Mouse (Mus musculus): ENCODE data around the gene Siae.

Siae gene

DNA sequence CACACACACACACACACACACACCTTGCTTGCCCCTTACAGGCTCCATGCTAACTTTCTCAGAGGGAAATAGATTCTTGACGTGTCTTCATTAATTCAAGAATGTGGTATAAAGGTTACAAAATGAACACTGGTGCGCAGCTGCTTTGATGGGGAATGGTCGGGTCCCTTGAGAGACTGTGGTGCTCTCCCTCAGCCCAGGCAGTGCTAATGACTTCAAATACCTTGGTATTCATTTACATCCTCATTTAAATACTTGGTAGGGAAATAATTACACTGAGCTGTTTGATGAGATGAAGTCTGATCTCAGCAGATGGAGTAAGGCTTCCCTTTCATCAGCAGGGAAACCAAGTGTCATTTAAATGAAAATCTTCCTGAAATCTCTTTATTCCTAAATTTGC, 69.6 kb downstream of the Siae start:
- DNase-seq (ENCODE audit: low spot score in 2 of 2) = no peak

DNA sequence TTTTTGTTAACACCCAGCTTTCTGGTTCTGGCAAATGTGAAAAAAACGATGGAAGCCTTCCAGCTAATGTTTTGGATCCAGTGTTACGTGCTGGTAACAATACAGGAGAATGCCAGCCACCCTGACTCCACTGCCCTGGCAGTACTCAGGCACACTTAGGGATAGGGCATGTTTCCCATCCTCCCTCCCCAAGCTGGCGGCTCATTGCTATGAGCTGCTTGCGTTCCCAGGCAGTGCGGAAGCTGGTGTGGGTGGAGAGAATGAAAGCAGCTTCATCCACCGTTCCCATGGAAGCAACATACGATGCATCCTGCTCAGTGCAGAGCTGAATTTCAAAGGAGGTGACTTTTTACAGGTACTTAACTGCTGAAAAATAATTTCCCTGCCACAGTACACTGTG, 70.1 kb downstream of the Siae start:
- DNase-seq (ENCODE audit: low spot score in 2 of 2) = peak; percentile 77 to 89

DNA sequence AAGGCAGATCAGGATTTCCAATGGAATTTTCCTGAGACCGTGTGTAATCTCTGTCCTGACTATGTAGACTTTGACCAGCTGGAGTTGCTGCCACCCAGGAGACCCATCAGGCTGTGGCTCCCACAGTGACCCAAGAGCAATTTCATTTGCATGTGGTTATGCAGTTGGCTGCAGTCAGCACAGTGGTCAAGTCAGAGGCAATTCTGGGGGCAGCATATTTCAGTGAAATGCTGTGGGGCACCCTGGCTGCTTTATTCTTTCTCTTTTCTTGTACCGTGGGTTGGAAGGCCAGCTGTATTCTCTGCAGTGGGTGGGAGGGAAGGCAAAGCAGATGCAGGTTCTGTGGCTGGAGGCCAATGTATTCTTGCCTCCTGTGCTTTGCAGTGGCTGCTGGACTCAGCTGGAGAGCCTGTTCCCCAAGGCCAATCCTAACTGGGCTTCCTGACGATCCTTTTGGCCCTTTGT, 70.6 kb downstream of the Siae start:
- DNase-seq (ENCODE audit: low spot score in 2 of 2) = peak; percentile 38 to 47

DNA sequence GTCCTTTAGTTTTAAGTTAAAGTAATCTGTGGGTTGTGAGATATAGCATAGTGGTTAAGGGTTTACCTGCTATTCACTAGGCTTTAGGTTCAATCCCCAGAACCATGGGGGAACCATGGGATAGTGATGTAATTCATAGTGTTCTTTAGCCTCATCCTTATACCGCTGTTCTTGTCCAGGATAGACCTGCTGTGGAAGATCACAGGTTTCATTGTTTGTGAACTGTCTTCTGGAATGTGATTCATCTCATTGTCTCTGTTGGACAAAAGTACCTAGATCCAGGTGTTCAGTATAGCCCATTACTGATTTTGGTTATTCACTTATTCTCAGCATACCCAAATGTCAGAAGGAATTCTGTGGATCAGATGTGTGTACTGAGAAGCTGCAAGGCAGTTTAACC, 71.8 kb downstream of the Siae start:
- DNase-seq (ENCODE audit: low spot score in 2 of 2) = no peak

DNA sequence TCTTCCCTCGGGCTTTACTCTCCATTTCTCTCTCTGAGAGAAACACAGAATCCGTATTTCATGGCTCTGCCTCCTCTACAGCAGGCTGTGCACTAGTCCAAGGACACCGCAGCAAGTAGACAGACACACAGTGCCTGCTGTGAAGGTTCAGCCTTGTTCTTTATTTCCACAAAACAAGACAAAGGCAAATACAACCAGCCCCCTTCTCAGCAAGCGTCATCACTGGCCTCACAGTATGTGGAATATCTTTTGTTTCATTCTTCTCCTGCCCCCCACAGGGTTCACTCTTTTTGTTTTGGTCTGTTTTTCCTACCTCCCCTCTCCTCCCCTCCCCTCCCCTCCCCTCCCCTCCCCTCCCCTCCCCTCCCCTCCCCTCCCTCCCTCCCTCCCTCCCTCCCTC, 73.1 kb downstream of the Siae start:
- DNase-seq (ENCODE audit: low spot score in 2 of 2) = no peak

DNA sequence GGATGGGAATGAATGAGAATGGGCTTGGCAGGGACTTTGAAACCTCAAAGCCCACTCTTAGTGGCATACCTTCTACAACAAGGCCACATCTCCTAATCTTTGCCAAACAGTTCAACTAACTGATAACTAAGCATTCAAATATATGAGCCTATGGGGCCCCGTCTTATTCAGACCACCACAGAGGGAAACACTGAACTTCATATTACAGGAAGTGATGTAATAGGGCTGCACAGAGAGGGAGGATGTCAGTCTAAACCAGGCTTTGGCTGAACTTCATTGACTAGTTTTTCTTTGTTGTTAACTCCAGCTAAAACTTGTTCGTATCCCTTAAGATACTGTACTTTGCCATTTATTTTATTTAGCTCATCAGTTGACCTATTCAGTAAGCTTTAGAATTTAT, 74.4 kb downstream of the Siae start:
- DNase-seq (ENCODE audit: low spot score in 2 of 2) = no peak

DNA sequence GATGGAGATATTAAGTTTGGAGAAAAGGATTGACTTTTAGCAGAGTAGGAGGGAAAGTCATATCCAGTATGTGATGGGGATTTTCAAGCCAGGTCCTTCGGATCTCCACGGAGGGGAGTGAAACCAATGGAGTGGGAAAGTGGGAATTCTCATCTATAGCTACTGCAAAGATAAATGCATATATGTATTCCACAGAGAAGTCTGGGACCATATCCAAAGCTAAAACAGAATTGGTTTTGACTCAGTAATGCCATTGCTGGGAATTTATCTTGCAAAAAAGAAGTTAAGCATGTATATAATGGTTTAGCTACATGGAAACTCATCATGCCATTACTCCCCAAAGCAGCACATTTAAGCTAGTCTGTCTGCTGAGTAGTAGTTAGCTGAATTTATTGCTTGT, 76.8 kb downstream of the Siae start:
- DNase-seq (ENCODE audit: low spot score in 2 of 2) = no peak

DNA sequence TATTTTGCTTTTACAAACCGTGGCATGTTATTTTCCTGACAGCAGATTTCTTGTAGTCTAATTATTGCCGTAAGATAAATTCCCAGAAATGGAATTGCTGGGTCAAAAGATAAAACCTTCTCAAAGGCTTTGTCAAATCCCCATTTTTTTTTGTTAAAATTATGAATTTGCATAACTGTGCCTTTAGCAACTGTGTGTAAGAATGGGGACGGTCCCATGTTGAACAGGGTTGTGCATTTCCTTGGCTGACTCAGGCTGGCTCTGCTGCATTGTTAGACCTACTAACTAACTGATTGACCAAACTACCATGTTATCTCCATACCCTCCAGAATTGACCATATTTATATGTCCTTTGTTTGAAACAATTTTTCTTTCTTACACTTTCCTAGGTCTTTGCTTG, 78.8 kb downstream of the Siae start:
- no peak for DNase-seq (ENCODE audit: low spot score in 2 of 2)

DNA sequence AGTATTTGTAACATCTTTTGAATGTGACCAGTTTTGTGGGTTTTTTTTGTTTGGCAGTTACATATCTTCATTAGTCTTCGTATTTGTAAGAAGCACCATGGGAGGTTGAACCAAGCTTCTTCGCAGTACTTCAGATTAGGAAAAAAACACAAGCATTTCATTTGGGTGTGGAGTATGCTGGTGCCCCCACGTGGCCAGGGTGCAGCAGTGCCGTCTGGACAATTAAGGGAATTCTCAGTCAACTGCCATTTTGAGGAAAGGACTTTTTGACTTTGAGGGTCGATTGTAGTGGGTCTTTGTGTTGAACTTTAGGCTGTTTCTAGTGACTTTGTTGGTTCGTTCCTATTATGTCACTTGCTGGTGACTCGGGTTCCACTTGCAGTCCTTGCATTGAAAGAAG, 80.8 kb downstream of the Siae start:
- peak; percentile 45 to 68 for DNase-seq (ENCODE audit: low spot score in 2 of 2)

DNA sequence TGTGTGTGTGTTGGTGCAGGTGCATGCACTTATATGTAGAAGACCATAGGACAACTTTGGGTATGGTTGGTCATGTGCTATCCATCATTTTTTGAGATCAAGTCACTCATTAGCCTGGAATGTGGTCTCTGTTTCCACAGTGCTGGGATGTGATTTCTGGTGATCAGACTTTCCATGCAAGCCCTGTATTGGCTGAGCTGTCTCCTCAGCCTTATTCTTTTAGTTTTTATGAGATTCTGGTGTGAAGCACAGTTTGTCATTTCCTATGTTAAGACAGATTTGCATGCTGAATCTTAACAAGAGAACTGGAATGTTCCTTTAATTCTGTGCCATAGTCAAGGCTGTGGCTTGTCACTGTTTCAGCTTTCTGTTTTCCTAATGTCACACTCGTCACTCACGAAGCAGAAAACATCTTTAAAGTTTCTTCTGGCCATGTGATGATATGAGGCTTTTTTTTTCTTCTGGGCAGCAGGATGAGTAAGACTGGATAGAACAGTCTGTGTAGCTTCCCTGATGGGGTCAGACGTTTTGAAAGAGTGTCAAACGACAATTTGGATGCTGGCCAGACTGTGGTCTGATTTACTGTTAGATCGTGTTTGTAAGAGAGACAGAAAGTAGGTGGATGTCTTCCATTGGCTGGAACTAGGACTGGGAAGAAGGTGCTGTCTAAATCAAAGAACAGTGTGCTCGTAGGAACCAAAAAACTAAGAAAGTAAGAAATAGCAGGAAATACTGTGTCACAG, 81.5 kb downstream of the Siae start:
- DNase-seq (ENCODE audit: low spot score in 2 of 2) = no peak

DNA sequence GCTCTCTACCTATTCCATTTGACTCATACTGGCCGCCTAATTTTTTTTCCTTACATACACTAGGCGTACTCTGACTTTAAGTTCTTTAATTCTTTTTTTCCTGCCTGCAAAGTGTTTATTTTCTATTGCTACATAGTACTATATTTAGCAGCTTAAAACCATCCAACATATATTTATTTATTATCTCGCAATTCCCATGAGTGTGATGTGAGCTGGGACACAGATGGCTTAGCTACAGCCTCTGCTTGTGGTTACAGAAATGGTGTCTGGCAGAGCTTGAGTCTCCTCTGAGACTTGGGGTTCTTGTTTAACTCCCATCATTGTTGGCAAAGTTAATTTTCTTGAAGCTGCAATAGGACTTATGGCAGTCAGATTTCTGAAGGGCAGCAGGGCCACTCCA, 83.2 kb downstream of the Siae start:
- no peak for DNase-seq (ENCODE audit: low spot score in 2 of 2)

DNA sequence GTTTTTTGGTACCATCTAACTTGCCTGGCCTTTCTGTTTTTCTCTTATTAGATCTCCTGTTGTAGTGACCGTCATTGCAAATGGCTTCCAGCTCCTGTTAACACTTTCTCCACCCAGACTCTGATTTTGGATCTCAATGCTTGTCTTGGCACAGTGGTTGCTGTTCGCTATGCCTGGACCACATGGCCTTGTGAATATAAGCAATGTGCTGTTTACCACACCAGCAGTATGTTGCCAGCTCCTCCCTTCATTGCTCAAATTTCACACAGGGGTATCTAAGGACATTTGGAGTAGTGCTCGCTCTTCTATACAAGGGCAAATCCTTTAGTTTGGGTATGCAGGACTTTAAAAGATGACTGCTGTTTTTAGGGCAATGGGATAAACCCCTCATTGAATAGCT, 90.7 kb downstream of the Siae start:
- no peak for DNase-seq (ENCODE audit: low spot score in 2 of 2)

DNA sequence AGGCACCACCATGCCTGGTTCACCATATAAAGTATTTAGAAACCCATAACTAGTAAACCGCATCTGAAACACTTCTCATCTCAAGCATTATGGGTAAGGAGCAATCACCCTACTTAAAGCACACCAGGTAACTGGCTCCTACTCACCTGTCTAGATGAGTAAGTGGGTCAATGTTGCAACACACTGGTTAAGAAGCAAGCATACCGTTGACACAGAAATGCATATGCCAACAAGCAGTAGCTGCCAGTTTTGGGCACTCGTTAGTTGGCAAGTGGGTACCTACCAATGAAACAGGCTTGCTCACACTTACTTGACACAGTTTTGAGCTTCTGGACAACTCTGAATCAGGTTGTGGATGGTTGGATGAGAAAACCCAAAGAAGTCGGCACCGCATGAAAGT, 95.1 kb downstream of the Siae start:
- no peak for DNase-seq (ENCODE audit: low spot score in 2 of 2)

DNA sequence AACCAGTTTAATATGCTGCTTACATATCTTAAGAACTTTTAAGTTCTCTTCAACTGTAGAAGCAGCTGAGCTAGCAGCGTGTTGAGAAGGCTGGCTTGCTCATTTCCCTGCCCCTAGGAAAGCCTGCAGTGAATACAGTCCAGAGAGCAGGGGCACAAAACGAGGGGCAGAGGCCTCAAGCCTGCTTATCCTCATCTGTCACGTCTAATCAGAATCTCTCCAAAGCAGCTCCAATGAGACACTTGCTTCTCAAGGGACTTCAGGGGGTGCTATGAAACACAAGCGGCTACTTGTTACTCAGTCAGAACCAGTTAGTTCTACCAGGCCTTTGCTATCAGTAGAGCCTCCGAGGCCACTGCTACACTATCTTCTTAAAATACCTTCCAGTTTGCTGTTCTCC, 98.3 kb downstream of the Siae start:
- DNase-seq (ENCODE audit: low spot score in 2 of 2) = no peak

DNA sequence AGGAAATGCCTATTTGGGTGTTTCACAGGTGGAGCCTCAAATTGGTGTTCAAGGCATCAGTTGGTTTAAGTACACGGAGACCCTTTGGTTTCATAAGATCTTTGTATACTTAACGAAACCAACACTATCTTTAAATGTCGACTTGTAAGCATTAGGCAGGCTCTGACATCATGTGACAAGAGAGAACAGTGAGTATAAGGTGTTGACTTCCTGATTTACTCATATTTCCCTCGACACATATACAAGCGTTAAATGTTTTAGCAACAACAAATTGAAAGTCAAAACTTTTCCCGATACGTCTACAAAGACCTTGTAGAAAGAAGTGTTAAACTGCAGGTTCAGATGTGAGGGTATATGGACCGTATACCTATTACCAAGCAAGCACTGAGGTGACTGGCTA, 100.5 kb downstream of the Siae start:
- no peak for DNase-seq (ENCODE audit: low spot score in 2 of 2)

DNA sequence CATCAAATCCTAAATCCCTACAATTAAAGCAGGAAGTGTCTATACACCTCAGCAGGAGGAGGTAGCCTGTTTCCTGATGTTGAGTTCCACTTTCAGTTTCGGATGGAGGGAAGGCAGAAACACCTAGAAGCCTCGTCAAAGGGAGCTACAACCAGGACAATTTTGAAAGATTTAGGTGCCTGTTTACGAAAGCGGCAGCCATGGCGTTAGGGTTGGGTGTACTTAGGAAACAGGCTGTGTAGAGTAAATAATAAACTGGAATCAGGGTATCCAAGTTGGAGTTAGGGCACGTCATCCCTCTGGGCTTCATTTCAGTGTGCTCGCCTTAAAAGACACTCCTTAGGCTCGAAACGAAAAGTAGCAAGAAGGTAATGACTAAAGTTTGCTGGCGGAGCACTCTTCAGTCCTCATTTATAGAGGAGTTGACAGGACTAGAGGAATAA, 101.0 kb downstream of the Siae start:
- no peak for DNase-seq (ENCODE audit: low spot score in 2 of 2)

DNA sequence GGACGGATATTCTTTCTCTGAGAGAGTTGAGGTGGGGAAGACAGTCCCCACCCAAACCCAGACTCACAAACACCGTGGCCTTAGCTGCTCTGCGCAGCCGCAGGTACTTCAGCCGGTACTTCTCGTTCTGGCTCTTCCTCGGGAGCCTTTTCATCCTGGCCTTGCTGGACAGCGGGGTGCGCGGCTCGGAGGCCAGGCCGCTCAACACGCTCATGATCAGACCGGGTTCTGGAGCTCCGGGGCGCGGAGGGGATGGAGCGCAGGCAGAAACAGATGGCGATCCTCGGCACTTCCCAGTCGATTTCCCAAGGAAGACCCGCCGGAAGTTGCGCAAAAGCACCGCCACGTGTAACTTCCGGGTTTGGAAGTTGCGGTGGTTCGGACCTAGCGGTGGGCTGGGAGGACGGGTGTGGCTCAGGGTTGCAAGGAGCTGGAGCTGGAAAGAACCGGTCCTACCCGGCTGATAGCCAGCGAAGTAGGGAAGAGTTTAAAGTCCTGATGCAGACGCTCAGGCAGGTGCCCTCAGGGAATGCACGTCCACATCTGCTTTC, 101.5 kb downstream of the Siae start, which contains the start of gene Tbrg1:
Tbrg1 (minus strand) TSS at position 382 of the 551 bp plus-strand sequence.
- DNase-seq (ENCODE audit: low spot score in 2 of 2) = peak; percentile 82 to 84

DNA sequence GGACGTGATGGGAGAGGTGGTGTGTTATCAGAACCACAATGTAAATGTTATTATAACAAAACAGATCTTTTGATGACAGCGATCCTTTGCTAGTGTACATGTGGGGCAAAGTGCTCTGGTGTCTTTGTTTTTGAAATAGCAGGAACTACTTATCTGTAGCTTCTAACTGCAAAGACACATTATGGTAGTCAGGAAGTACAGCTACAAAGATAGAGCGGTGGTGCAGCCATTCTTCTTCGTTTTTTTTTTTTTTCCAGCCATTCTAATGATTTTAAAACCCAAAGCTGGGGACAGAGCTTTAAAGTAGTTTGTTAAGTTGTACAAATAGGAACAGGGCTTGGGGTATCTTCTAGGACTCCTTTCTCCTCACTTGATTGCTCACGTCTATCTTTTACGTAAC, 103.9 kb downstream of the Siae start:
- no peak for DNase-seq (ENCODE audit: low spot score in 2 of 2)

DNA sequence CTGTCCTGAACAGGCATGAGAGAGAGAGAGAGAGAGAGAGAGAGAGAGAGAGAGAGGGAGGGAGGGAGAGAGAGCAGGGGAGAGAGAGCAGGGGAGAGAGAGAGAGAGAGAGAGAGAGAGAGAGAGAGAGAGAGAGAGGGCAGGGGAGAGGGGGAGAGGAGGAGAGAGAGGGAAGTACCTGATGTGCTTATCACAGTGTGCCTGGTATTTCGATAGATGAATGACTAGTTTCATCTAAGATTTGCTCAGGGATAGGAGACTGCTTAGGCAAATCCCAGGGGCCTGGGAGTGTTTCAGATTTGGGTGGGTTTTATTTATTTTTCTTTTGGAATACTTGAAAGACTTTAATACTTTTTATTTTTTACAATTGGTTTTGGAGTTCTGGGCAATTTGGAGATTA, 107.7 kb downstream of the Siae start:
- no peak for DNase-seq (ENCODE audit: low spot score in 2 of 2)

DNA sequence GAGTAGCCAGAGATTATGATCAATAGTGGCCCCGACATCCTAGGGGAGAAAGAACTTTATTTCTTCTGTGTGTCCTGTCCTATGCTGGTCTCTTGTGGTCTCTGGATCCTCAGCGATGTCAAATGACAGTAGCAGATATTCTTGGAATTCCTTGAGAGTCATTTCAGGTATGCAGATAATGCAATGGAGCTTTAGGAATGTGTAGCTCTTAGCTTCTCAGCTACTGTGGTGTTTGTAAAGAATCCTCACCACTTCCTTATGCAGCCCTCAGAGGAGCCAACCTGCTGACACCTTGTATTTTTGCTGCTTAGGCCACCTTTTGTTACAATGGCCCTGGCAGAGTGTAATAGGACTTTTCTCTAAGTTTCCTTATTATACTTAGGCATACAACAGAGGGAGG, 109.1 kb downstream of the Siae start:
- no peak for DNase-seq (ENCODE audit: low spot score in 2 of 2)

DNA sequence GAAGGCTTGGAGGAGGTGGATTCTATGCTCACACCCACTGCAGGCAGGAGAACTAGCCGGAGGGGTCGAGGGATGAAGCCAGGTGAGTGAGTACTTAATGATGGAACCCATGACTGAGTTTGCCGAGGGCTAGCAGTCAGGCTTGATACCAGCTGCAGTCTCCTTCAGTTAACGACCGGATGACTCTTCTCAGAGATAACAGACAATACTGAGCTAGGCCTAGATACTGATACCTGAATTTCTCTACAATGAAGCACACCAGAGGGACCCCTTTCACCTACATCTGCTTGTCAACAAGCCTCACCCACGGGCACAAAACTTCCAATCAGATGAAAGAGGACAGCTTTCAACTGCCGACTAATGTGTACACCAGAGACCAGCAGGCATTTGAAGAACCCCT, 110.5 kb downstream of the Siae start:
- no peak for DNase-seq (ENCODE audit: low spot score in 2 of 2)

DNA sequence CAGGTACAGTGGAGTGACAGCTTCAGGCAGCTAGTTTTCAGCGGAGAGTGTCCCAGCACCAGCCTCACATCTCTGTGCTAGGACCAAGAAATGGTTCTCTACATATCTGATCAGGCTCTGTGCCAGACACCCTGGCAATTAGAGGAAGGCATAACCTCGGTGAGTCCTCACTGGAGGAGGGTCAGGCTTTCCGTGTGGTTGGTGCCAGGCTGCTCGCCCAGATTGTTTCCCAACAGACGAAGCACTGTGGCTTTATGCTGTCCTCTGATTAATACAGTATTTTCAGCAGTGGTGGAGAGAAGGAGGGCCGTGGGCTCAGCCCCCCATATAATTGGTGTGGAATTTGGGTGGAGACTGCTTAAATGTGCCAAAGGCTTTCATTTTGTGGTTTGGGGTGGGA, 113.6 kb downstream of the Siae start, which contains the start of gene Panx3:
Panx3 (minus strand) TSS at position 121 of the 400 bp plus-strand sequence.
- DNase-seq (ENCODE audit: low spot score in 2 of 2) = no peak

DNA sequence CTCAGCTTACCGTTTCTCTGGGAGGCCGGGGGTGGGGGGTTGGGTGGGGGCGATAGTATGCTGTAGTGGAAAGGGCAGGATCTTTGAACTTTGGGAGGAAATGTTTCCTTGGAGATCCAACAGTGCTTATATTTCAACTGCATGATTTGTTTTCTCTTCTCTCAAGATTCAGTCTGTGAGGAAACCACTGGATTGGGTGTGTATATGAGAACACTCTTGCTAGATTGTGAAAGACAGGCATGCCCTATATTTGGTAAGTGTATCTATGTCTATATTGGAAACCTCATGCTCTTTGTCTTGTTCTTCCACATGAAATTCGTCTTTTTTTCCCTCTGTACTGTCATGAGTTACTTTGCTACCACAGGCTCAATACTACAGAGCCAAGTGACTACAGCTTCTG, 114.2 kb downstream of the Siae start:
- DNase-seq (ENCODE audit: low spot score in 2 of 2) = no peak

DNA sequence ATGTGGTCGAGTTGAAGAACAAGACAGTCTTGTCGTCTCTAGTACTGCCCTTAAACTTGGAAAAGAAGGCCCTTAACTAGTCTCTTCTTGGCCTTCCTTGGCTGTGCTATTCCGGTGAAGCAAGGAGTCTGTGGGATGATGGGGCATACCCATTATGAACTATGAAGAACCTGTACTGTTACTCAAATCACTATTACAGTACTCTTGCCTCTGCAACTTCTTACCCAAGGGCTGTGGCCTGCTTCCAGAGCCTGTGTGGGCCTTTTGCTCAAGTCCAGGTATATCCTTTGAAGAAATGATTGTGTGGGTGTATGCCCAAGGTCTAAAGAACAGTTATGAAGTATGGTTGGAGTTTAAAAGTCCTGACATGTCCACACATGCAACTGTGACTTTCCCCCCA, 114.8 kb downstream of the Siae start:
- DNase-seq (ENCODE audit: low spot score in 2 of 2) = no peak
